Mouse (Mus musculus) midbrain, postnatal 0 days (tissue): ENCODE measurements around the gene Fam222b. TPM values are rescaled to one million over a fixed set of nuclear protein-coding genes. Genes with fewer than 3 reads are reported as not detected.

ENCODE experiments used
- ATAC-seq: fragments of 200-750 bp; cut with Nextera tagmentation; 2 replicates; pipeline ENCODE4 v1.8.0; 2017; ENCODE audit warnings: moderate number of reproducible peaks, mild to moderate bottlenecking, moderate TSS enrichment, moderate library complexity; ENCODE audit not compliant: low FRiP score
- DNase-seq: peaks from one replicate; pipeline ENCODE4 v3.0.0-alpha.2; 2015; ENCODE audit warnings: low spot score
- H3K27ac ChIP-seq: fragments of 300-500 bp; sonication (generic); 2 replicates; pipeline ENCODE4 v1.5.1; 2014; ENCODE audit warnings: low read depth, mild to moderate bottlenecking, low read length, mixed read lengths
- H3K27me3 ChIP-seq: fragments of 300-500 bp; sonication (generic); 2 replicates; pipeline ENCODE4 v1.6.1; 2014; ENCODE audit warnings: low read length, control low read depth, mixed read lengths; ENCODE audit not compliant: insufficient read depth
- H3K36me3 ChIP-seq: fragments of 300-500 bp; sonication (generic); 2 replicates; pipeline ENCODE4 v1.6.1; 2014; ENCODE audit warnings: low read length, control low read depth, mixed read lengths; ENCODE audit not compliant: insufficient read depth
- H3K4me1 ChIP-seq: fragments of 300-500 bp; sonication (generic); 2 replicates; pipeline ENCODE4 v1.6.1; 2014; ENCODE audit warnings: mild to moderate bottlenecking, control low read depth, antibody characterized with exemption, low read length, mixed read lengths; ENCODE audit not compliant: insufficient read depth
- H3K4me2 ChIP-seq: fragments of 300-500 bp; sonication (generic); 2 replicates; pipeline ENCODE4 v1.6.1; 2014; ENCODE audit warnings: low read depth, mild to moderate bottlenecking, low read length, mixed read lengths; ENCODE audit not compliant: poor library complexity, severe bottlenecking
- H3K4me3 ChIP-seq: fragments of 300-500 bp; sonication (generic); 2 replicates; pipeline ENCODE4 v1.5.1; 2014; ENCODE audit warnings: low read depth, mild to moderate bottlenecking, low read length, moderate library complexity
- H3K9ac ChIP-seq: fragments of 300-500 bp; sonication (generic); replicated peaks from 2 replicates; pipeline ENCODE4 v1.6.1; 2014; ENCODE audit warnings: mild to moderate bottlenecking, low read length, moderate library complexity, mixed read lengths; ENCODE audit not compliant: poor library complexity, severe bottlenecking
- H3K9me3 ChIP-seq: fragments of 300-500 bp; sonication (generic); 2 replicates; pipeline ENCODE4 v1.6.1; 2016; ENCODE audit warnings: low read length, control low read depth
- CTCF ChIP-seq: IDR thresholded peaks from 2 replicates; pipeline ENCODE4 v1.5.1; 2016; ENCODE audit warnings: antibody characterized with exemption, mild to moderate bottlenecking
- WGBS: fragments of 180-500 bp; shearing (Covaris S2); extraction: QIAGEN DNeasy Blood & Tissue Kit; methylation state at CpG from one replicate; pipeline ENCODE4 v1.1.7; 2014; 5-methylcytosine and 5-hydroxymethylcytosine counted together
- microRNA counts: library from miRNA; unstranded; fragments of <30 nt; microRNA quantifications from one replicate; lab custom pipeline; 2015
- microRNA-seq: library from miRNA; unstranded; fragments of <30 nt; microRNA quantifications from one replicate; pipeline ENCODE4, GENCODE M21; 2016; ENCODE audit warnings: borderline number of aligned reads
- polyA plus RNA-seq: library from polyadenylated mRNA; unstranded; fragments of >200 nt; fragmentation: Nextera tagmentation; extraction: Ambion mirVana; gene quantifications from 2 replicates; pipeline ENCODE4 v1.2.1, GENCODE M21; 2015
- total RNA-seq: library from RNA; depleted of rRNA; stranded (reverse); fragments of >200 nt; gene quantifications from 2 replicates; pipeline ENCODE4 v1.2.3, GENCODE M21; 2014; rRNA removed

Fam222b gene
- total and polyA plus RNA-seq, 2 experiments from 2014 or later: 29.1 to 34.5 TPM

DNA sequence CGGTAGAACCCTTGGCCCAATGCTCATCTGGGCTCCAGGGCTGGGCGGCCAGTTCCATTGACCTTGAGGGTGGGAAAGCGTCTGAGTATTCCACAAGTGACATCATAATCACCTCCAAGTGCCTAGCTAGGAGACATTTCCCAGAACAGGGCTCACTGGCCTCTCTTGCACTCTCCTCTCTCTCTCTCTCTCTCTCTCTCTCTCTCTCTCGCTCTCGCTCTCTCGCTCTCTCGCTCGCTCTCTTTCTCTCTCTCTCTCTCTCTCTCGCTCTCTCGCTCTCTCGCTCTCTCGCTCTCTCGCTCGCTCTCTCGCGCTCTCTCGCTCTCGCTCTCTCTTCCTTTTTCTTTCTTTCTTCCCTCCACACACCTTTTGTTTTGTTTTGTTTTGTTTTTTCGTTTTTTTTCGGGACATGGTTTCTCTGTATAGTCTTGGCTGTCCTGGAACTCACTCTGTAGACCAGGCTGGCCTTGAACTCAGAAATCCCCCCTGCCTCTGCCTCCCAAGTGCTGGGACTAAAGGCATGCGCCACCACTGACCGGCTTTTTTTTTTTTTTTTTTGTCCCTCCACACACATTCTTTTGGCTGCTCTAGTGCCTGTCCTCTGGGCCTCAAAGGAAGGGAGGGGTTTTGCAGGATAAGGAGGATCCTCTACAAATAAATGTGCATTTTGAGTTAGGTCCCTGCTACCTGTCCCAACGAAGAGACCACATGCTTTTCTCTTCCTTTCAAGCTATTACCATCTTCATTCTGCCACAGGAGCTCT, 100.8 kb downstream of the Fam222b start:
- TF ChIP-seq CTCF: no peak
- Histone ChIP-seq H3K4me2 (peak overlapping the region; percentile 48), H3K9ac (no peak overlapping the region), H3K27ac (no peak overlapping the region), H3K9me3 (no peaks in the 10 kb centered on the region), H3K27me3 (no peaks in the 10 kb centered on the region), H3K4me1 (no peaks in the 10 kb centered on the region), H3K36me3 (peaks cover 24% of the 10 kb centered on the region), H3K4me3 (peak overlapping the region; percentile 25)
- ATAC-seq (no peak), DNase-seq (no peak)
- 61% methylated on average over 23 of the region's 23 CpGs for WGBS

DNA sequence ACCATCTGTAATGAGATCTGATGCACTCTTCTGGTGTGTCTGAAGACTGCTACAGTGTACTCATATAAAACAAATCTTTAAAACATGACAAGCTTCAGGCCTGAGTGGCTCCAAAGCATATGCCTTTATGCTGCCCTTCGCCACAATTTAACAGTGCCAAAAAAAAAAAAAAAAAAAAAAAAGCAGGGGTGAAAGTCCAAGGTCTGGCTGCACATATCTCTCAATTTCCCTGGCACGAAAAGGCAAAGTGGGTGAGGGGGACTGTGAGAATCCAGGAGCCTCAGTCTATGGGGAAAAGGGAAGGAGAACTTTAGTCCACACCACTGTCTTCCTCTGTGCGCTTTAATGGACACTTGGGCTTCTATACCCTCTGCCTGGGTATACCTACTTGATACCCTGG, 107.9 kb downstream of the Fam222b start:
- H3K4me3 ChIP-seq: no peak overlapping the region
- H3K9me3 ChIP-seq: no peaks in the 10 kb centered on the region
- H3K4me1 ChIP-seq: no peaks in the 10 kb centered on the region
- 95% methylated on average over 3 of the region's 3 CpGs for WGBS
- no peak overlapping the region for H3K4me2 ChIP-seq
- no peak overlapping the region for H3K27ac ChIP-seq
- no peak for TF ChIP-seq CTCF
- H3K36me3 ChIP-seq: peaks cover 20% of the 10 kb centered on the region
- H3K27me3 ChIP-seq: no peaks in the 10 kb centered on the region
- ATAC-seq: no peak
- no peak for DNase-seq
- no peak overlapping the region for H3K9ac ChIP-seq

DNA sequence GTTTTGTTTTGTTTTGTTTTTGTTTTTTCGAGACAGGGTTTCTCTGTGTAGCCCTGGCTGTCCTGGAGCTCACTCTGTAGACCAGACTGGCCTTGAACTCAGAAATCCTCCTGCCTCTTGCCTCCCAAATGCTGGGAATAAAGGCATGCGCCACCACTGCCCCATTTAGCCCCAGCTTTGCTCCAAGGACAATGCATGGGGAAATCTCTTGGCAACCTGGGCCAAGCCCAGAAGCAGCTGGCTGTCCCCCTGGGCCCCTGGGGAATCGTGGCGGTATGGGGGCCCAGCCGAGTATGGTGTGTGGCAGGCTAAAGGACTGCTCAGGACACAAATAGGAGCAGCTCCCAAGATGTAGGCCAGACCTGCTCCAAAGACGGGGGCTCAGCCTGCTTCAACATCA, 109.8 kb downstream of the Fam222b start:
- peaks cover 39% of the 10 kb centered on the region for H3K36me3 ChIP-seq
- H3K4me2 ChIP-seq: no peak overlapping the region
- H3K4me3 ChIP-seq: no peak overlapping the region
- no peaks in the 10 kb centered on the region for H3K9me3 ChIP-seq
- H3K4me1 ChIP-seq: no peaks in the 10 kb centered on the region
- H3K9ac ChIP-seq: no peak overlapping the region
- WGBS: 77% methylated on average over 6 of the region's 6 CpGs
- ATAC-seq (no peak), DNase-seq (no peak)
- no peak for TF ChIP-seq CTCF
- H3K27ac ChIP-seq: no peak overlapping the region
- no peaks in the 10 kb centered on the region for H3K27me3 ChIP-seq

DNA sequence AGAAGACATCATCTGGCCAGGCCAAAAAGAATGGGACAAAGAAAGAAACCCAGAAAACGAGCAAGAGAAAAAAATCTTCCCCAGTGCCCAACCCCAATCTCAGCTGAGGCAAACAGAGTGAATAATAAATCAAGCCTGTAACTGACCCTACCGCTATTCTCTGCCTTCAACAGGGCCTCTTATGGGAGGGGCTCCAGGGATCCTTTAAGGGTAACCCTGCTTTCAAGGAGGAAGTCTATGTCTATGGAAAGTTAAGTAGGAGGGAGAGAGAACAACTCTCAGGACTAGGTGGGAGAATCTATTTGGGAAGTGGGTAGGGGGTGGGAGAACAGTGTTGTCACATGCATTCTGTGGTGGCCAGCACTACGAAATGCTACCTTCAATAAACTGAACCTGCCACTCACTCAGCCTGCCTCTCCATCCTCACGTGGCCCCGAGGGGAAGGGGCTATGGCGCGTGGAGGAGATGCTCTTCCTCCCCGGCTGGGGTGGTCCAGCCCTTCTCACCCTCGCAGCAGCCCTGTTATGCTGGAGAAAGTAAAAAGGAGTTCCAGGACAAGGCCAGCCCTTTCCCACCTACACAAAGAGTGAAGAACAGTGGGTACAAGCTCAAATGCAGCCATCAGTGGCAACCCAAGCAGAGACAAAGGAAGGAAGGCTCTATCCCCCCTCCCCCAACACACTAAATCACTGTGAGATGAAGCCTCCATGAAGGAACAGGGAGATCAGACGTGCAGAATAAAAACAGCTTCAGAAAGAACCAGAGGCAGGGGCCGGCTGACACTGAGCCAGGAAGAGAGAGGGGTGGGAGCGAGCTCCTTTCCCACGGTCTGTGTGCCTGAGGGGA, 111.1 kb downstream of the Fam222b start:
- no peak for DNase-seq
- Histone ChIP-seq H3K4me1 (no peaks in the 10 kb centered on the region), H3K27ac (peak overlapping the region; percentile 27; the same call in 1 of the 2 replicates), H3K4me3 (no peak overlapping the region), H3K4me2 (no peak overlapping the region), H3K36me3 (peaks cover 51% of the 10 kb centered on the region), H3K27me3 (no peaks in the 10 kb centered on the region), H3K9ac (no peak overlapping the region), H3K9me3 (no peaks in the 10 kb centered on the region)
- no peak for ATAC-seq
- TF ChIP-seq CTCF: no peak
- WGBS: 72% methylated on average over 13 of the region's 13 CpGs

MicroRNAs encoded within 50 kb of the gene (microRNA counts, 519-probe panel; counts per million panel counts)
- microRNA mmu-miR-144 (lab: Ali Mortazavi, UCI) (3,453 counts per million, percentile 74 among the panel's probes with 10 or more counts), microRNA mmu-miR-451 (lab: Ali Mortazavi, UCI) (3,530 counts per million, percentile 75 among the panel's probes with 10 or more counts)

Small RNA genes lying within 50 kb of the gene (microRNA-seq; reads per million reads assigned to microRNA genes)
- 31.2 reads per million, percentile 32 among the genes with 10 or more reads in this experiment for gene Mir144
- gene Mir451a: not detected
- not detected for gene Mir451b
- not detected for gene Mir7653

Other genes with a start within 250 kb of the Fam222b start
- gene Pipox, start 200.6 kb upstream of the Fam222b start, total RNA-seq: 3.4 and 3.6 TPM in 2 replicates
- 3.8 and 5.1 TPM in 2 replicates for gene Pipox, start 200.6 kb upstream of the Fam222b start, polyA plus RNA-seq
- gene Sez6, start 163.9 kb upstream of the Fam222b start, total RNA-seq: 160 and 173 TPM in 2 replicates
- 121 and 125 TPM in 2 replicates for gene Sez6, start 163.9 kb upstream of the Fam222b start, polyA plus RNA-seq
- gene Phf12, start 111.9 kb upstream of the Fam222b start, total RNA-seq: 31.6 and 53.9 TPM in 2 replicates
- 9.3 and 9.9 TPM in 2 replicates for gene Phf12, start 111.9 kb upstream of the Fam222b start, polyA plus RNA-seq
- 69.3 and 77.7 TPM in 2 replicates for gene Dhrs13, start 62.4 kb upstream of the Fam222b start, total RNA-seq
- 61.9 and 62.1 TPM in 2 replicates for gene Dhrs13, start 62.4 kb upstream of the Fam222b start, polyA plus RNA-seq
- 67.3 and 87.1 TPM in 2 replicates for gene Flot2, start 56.7 kb upstream of the Fam222b start, total RNA-seq
- gene Flot2, start 56.7 kb upstream of the Fam222b start, polyA plus RNA-seq: 92.7 and 97.9 TPM in 2 replicates
- 30.7 and 39.2 TPM in 2 replicates for gene Eral1, start 14.3 kb upstream of the Fam222b start, total RNA-seq
- 26.1 and 27.4 TPM in 2 replicates for gene Eral1, start 14.3 kb upstream of the Fam222b start, polyA plus RNA-seq
- gene Traf4, start 70.9 kb downstream of the Fam222b start, total RNA-seq: 80.5 and 89.5 TPM in 2 replicates
- 68.4 and 71.1 TPM in 2 replicates for gene Traf4, start 70.9 kb downstream of the Fam222b start, polyA plus RNA-seq
- gene Nek8, start 82.0 kb downstream of the Fam222b start, total RNA-seq: 7.1 and 7.6 TPM in 2 replicates
- gene Nek8, start 82.0 kb downstream of the Fam222b start, polyA plus RNA-seq: 4.5 and 5.7 TPM in 2 replicates
- 12.6 and 24.0 TPM in 2 replicates for gene Tlcd1, start 82.1 kb downstream of the Fam222b start, total RNA-seq
- gene Tlcd1, start 82.1 kb downstream of the Fam222b start, polyA plus RNA-seq: 18.1 and 25.4 TPM in 2 replicates
- 753 and 863 TPM in 2 replicates for gene Rpl23a, start 88.9 kb downstream of the Fam222b start, total RNA-seq
- gene Rpl23a, start 88.9 kb downstream of the Fam222b start, polyA plus RNA-seq: 853 and 860 TPM in 2 replicates
- gene Rab34, start 93.8 kb downstream of the Fam222b start, total RNA-seq: 71.3 and 78.4 TPM in 2 replicates
- 65.0 and 65.5 TPM in 2 replicates for gene Rab34, start 93.8 kb downstream of the Fam222b start, polyA plus RNA-seq
- 1.0 TPM in 2 replicates for gene Proca1, start 98.7 kb downstream of the Fam222b start, total RNA-seq
- 3.3 and 4.8 TPM in 2 replicates for gene Proca1, start 98.7 kb downstream of the Fam222b start, polyA plus RNA-seq
- gene Sdf2, start 151.1 kb downstream of the Fam222b start, total RNA-seq: 76.3 and 106 TPM in 2 replicates
- gene Sdf2, start 151.1 kb downstream of the Fam222b start, polyA plus RNA-seq: 114 and 115 TPM in 2 replicates
- 37.4 and 37.6 TPM in 2 replicates for gene Supt6, start 151.3 kb downstream of the Fam222b start, total RNA-seq
- gene Supt6, start 151.3 kb downstream of the Fam222b start, polyA plus RNA-seq: 19.0 and 19.4 TPM in 2 replicates
- gene 2610507B11Rik, start 167.1 kb downstream of the Fam222b start, total RNA-seq: 71.1 and 71.4 TPM in 2 replicates
- gene 2610507B11Rik, start 167.1 kb downstream of the Fam222b start, polyA plus RNA-seq: 40.8 and 49.2 TPM in 2 replicates
- gene BC030499, start 196.2 kb downstream of the Fam222b start, total RNA-seq: 0.22 and 0.38 TPM in 2 replicates
- 0.12 TPM in 1 of 2 replicates, not detected in the other for gene BC030499, start 196.2 kb downstream of the Fam222b start, polyA plus RNA-seq
- gene Spag5, start 206.9 kb downstream of the Fam222b start, total RNA-seq: 3.1 and 3.6 TPM in 2 replicates
- 2.2 and 2.4 TPM in 2 replicates for gene Spag5, start 206.9 kb downstream of the Fam222b start, polyA plus RNA-seq
- 265 and 359 TPM in 2 replicates for gene Aldoc, start 228.3 kb downstream of the Fam222b start, total RNA-seq
- 224 and 305 TPM in 2 replicates for gene Aldoc, start 228.3 kb downstream of the Fam222b start, polyA plus RNA-seq
- gene Pigs, start 233.8 kb downstream of the Fam222b start, total RNA-seq: 62.4 and 67.2 TPM in 2 replicates
- gene Pigs, start 233.8 kb downstream of the Fam222b start, polyA plus RNA-seq: 82.6 and 91.0 TPM in 2 replicates
- 93.5 and 141 TPM in 2 replicates for gene Unc119, start 248.8 kb downstream of the Fam222b start, total RNA-seq
- 79.6 and 83.4 TPM in 2 replicates for gene Unc119, start 248.8 kb downstream of the Fam222b start, polyA plus RNA-seq